Mouse (Mus musculus) thymus, adult 2 months (tissue): ENCODE results near the gene Nudt16. TPM values are rescaled to one million over a fixed set of nuclear protein-coding genes. Genes with fewer than 3 reads are reported as not detected.
A peak's percentile ranks its signal among the peaks of the same experiment; 100 is the strongest.

Experiments
- DNase-seq: peaks from one replicate; pipeline ENCODE4 v3.0.0; 2021
- H3K27ac ChIP-seq: fragments of 200-500 bp; 2 replicates; pipeline ENCODE4 v1.5.1; 2012; ENCODE audit warnings: low read length, control low read depth; ENCODE audit not compliant: control insufficient read depth, insufficient read depth
- H3K27me3 ChIP-seq: fragments of 200-500 bp; 2 replicates; pipeline ENCODE4 v1.6.1; 2012; ENCODE audit warnings: mild to moderate bottlenecking, low read length, moderate library complexity, mixed read lengths; ENCODE audit not compliant: control insufficient read depth, insufficient read depth
- H3K36me3 ChIP-seq: fragments of 200-500 bp; 2 replicates; pipeline ENCODE4 v1.6.1; 2012; ENCODE audit warnings: mild to moderate bottlenecking, low read length, moderate library complexity; ENCODE audit not compliant: control insufficient read depth, insufficient read depth
- H3K4me1 ChIP-seq: fragments of 200-500 bp; replicated peaks from 2 replicates; pipeline ENCODE4 v1.6.1; 2012; ENCODE audit warnings: low read length; ENCODE audit not compliant: control insufficient read depth, insufficient read depth
- H3K4me3 ChIP-seq: fragments of 200-500 bp; 2 replicates; pipeline ENCODE4 v1.5.1; 2012; ENCODE audit warnings: mild to moderate bottlenecking, low read length, control low read depth, moderate library complexity; ENCODE audit not compliant: control insufficient read depth, insufficient read depth
- CTCF ChIP-seq: fragments of 200-500 bp; IDR thresholded peaks from 2 replicates; pipeline ENCODE4 v1.5.1; 2012; ENCODE audit warnings: mild to moderate bottlenecking, control low read depth, low read length, moderate library complexity, borderline replicate concordance; ENCODE audit not compliant: control insufficient read depth, poor library complexity, insufficient read depth; ENCODE audit errors: extremely low read depth
- POLR2A ChIP-seq: fragments of 200-500 bp; IDR thresholded peaks from 2 replicates; pipeline ENCODE4 v1.6.1; 2012; ENCODE audit warnings: mild to moderate bottlenecking, low read length, control low read depth, moderate library complexity; ENCODE audit not compliant: control insufficient read depth, poor library complexity, insufficient read depth; ENCODE audit errors: extremely low read depth
- WGBS: fragments of 180-500 bp; shearing (Covaris S2); methylation state at CpG from one replicate; pipeline ENCODE4 v1.1.7; 2018; 5-methylcytosine and 5-hydroxymethylcytosine counted together
- polyA plus RNA-seq: library from polyadenylated mRNA; depleted of rRNA; stranded (reverse); fragments of >200 nt; gene quantifications from 2 replicates; pipeline ENCODE4 v1.2.3, GENCODE M21; 2012; rRNA removed

Nudt16 gene
- polyA plus RNA-seq, 1 experiment, result 42.7 TPM

GRCm38 (mm10) chr9:105103893-105104292 lies 27.7 kb downstream of the Nudt16 start:
- 98% methylated on average over 5 of the region's 5 CpGs for WGBS
- no peaks in the 10 kb centered on the region for H3K36me3 ChIP-seq
- peaks cover 22% of the 10 kb centered on the region for H3K4me1 ChIP-seq
- no peaks in the 10 kb centered on the region for H3K27me3 ChIP-seq
- no peak overlapping the region for H3K4me3 ChIP-seq
- H3K27ac ChIP-seq, result no peak overlapping the region
- TF ChIP-seq POLR2A, result no peak
- TF ChIP-seq CTCF, result no peak
- no peak for DNase-seq

DNA sequence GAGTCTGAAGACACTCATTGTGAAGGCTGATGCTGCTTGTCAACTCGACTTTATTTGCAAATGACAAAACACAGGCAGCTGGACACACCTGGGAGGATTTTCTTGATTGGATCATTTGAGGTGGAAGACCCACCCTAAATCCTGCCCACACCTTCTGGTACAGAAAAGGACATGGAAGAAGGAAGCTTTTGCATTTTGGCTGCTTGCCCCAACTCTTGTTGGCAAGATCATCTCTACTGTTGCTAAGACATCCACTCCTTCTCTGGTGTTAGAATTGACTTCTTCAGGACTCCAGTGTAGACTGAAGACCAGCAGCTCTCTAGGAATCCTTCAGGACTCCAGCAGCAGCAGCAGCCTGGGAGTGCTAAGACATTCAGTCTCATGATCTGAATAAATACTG lies 29.7 kb downstream of the Nudt16 start:
- 52% methylated on average over 1 of the region's 1 CpGs for WGBS
- H3K36me3 ChIP-seq, result no peaks in the 10 kb centered on the region
- H3K4me3 ChIP-seq, result no peak overlapping the region
- H3K27me3 ChIP-seq, result no peaks in the 10 kb centered on the region
- no peak for TF ChIP-seq CTCF
- no peak for TF ChIP-seq POLR2A
- H3K27ac ChIP-seq, result no peak overlapping the region; the same call in 1 of the 2 replicates
- no peak for DNase-seq
- H3K4me1 ChIP-seq, result peaks cover 28% of the 10 kb centered on the region

DNA sequence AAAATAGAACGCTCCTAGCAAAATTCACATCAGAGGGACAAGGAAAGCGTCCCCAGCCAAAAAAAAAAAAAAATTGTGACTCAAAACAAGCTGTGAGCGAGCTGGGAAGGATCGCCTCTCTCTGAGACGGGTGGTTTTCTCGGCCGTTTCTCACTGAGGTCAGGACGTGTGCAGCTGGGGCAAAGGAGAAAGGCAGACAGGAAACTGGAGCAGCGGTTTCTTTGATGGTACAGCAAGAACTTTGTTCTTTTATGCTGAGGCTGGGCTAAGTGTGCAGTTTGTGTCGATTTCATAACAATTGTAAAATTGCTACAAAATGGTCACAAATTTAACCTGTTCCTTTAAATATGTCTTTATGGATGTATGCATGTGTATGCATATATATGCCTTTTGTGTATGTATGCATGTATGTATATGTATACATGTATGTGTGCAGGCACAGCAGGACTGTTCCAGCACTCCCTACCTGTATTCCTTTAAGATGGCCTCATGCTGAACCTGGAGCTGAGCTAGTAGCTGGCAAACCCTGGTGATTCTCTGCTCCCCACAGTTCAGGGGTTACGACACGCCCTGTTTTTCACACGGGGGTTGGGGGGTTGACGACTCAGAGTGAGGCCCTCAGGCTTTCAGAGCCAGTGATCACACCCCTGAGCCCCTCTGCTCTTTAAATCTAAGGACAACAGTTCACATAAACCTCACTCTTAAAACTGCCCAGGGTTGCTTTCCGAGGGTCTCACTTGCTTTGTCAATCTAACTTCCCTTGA lies 30.6 kb downstream of the Nudt16 start:
- peak overlapping the region; percentile 89 for H3K27ac ChIP-seq
- DNase-seq, result peak; percentile 71
- no peaks in the 10 kb centered on the region for H3K36me3 ChIP-seq
- 8% methylated on average over 15 of the region's 15 CpGs for WGBS
- no peak for TF ChIP-seq POLR2A
- TF ChIP-seq CTCF, result no peak
- H3K4me1 ChIP-seq, result peaks cover 28% of the 10 kb centered on the region
- no peaks in the 10 kb centered on the region for H3K27me3 ChIP-seq
- H3K4me3 ChIP-seq, result no peak overlapping the region

GRCm38 (mm10) chr9:105080246-105080645 lies 51.4 kb downstream of the Nudt16 start:
- 96% methylated on average over 3 of the region's 3 CpGs for WGBS
- H3K27me3 ChIP-seq, result no peaks in the 10 kb centered on the region

More at GRCm38 (mm10) chr9:105080246-105080645, 51.4 kb downstream of the Nudt16 start:
- Histone ChIP-seq H3K4me1 (no peaks in the 10 kb centered on the region), H3K27ac (no peak overlapping the region), H3K4me3 (no peak overlapping the region), H3K36me3 (peaks cover 16% of the 10 kb centered on the region)
- DNase-seq, result no peak
- no peak for TF ChIP-seq POLR2A
- no peak for TF ChIP-seq CTCF

Other genes starting within 250 kb of the Nudt16 start
- gene Mrpl3, start 78.6 kb downstream of the Nudt16 start, polyA plus RNA-seq, result 110 and 125 TPM in 2 replicates
- not detected in 2 replicates for gene 1700080E11Rik, start 13.3 kb upstream of the Nudt16 start, polyA plus RNA-seq